Mouse (Mus musculus): ENCODE measurements around the gene Sfpq. TPM values are rescaled to one million over a fixed set of nuclear protein-coding genes. Genes with fewer than 3 reads are reported as not detected.

Sfpq gene
- total RNA-seq, 2 experiments from 2014 or later: 459 to 501 TPM

Other genes starting within 250 kb of the Sfpq start
- gene Zmym4, start 53.2 kb upstream of the Sfpq start, total RNA-seq (2021): 10 to 100 TPM; 77.9 to 84.1 TPM
- gene Zmym1, start 39.8 kb downstream of the Sfpq start, total RNA-seq (2021): 10 to 100 TPM; 15.6 to 17.5 TPM
- gene Zmym6, start 56.1 kb downstream of the Sfpq start, total RNA-seq (2021): 10 to 100 TPM; 40.1 to 40.3 TPM
- gene Tmem35b, start 102.4 kb downstream of the Sfpq start, total RNA-seq (2021): 1 to 10 TPM; 4.4 to 4.9 TPM
- gene Dlgap3, start 147.9 kb downstream of the Sfpq start, total RNA-seq (2021): 100 to 1,000 TPM; 111 to 125 TPM
- gene Smim12, start 222.5 kb downstream of the Sfpq start, total RNA-seq (2021): 10 to 100 TPM; 27.1 to 29.3 TPM